Mouse (Mus musculus) intestine, embryonic 15.5 days (tissue): ENCODE measurements around the gene Fhl2. TPM values are rescaled to one million over a fixed set of nuclear protein-coding genes. Genes with fewer than 3 reads are reported as not detected.

ENCODE experiments used
- ATAC-seq: fragments of 200-750 bp; cut with Nextera tagmentation; 2 replicates; pipeline ENCODE4 v1.8.0; 2017; ENCODE audit warnings: moderate TSS enrichment, moderate library complexity
- H3K27ac ChIP-seq: fragments of 300-500 bp; sonication (generic); 2 replicates; pipeline ENCODE4 v1.5.1; 2015; ENCODE audit warnings: mild to moderate bottlenecking, inconsistent platforms
- H3K27me3 ChIP-seq: fragments of 300-500 bp; sonication (generic); replicated peaks from 2 replicates; pipeline ENCODE4 v1.6.1; 2015; ENCODE audit warnings: inconsistent platforms
- H3K36me3 ChIP-seq: fragments of 300-500 bp; sonication (generic); 2 replicates; pipeline ENCODE4 v1.6.1; 2015; ENCODE audit warnings: inconsistent platforms
- H3K4me1 ChIP-seq: fragments of 300-500 bp; sonication (generic); replicated peaks from 2 replicates; pipeline ENCODE4 v1.6.1; 2015; ENCODE audit warnings: inconsistent platforms
- H3K4me2 ChIP-seq: fragments of 300-500 bp; sonication (generic); replicated peaks from 2 replicates; pipeline ENCODE4 v1.6.1; 2015; ENCODE audit warnings: mild to moderate bottlenecking, inconsistent platforms
- H3K4me3 ChIP-seq: fragments of 300-500 bp; sonication (generic); replicated peaks from 2 replicates; pipeline ENCODE4 v1.5.1; 2015; ENCODE audit warnings: inconsistent platforms
- H3K9ac ChIP-seq: fragments of 300-500 bp; sonication (generic); 2 replicates; pipeline ENCODE4 v1.6.1; 2015; ENCODE audit warnings: inconsistent platforms
- H3K9me3 ChIP-seq: fragments of 300-500 bp; sonication (generic); 2 replicates; pipeline ENCODE4 v1.6.1; 2016; ENCODE audit warnings: inconsistent platforms
- WGBS: fragments of 180-500 bp; shearing (Covaris S2); methylation state at CpG from one replicate; pipeline ENCODE4 v1.1.7; 2015; 5-methylcytosine and 5-hydroxymethylcytosine counted together
- polyA plus RNA-seq: library from polyadenylated mRNA; unstranded; fragments of >200 nt; fragmentation: Nextera tagmentation; extraction: Ambion mirVana; gene quantifications from 2 replicates; pipeline ENCODE4 v1.2.1, GENCODE M21; 2015

The Fhl2 gene
- polyA plus RNA-seq, 1 experiment from 2014 or later: 58.0 TPM

- WGBS: 80% methylated on average over 4 of the region's 4 CpGs
- H3K9me3 ChIP-seq: no peaks in the 10 kb centered on the region
- no peak overlapping the region for H3K4me2 ChIP-seq
- no peak for ATAC-seq
- peaks cover 33% of the 10 kb centered on the region; the same call in 1 of the 2 replicates for H3K36me3 ChIP-seq
- H3K27me3 ChIP-seq: no peaks in the 10 kb centered on the region
- no peak overlapping the region for H3K27ac ChIP-seq
- no peaks in the 10 kb centered on the region for H3K4me1 ChIP-seq
- no peak overlapping the region for H3K9ac ChIP-seq
- no peak overlapping the region for H3K4me3 ChIP-seq
Observed at GRCm38 (mm10) chr1:43124726-43125125, 72.1 kb downstream of the Fhl2 start.

DNA sequence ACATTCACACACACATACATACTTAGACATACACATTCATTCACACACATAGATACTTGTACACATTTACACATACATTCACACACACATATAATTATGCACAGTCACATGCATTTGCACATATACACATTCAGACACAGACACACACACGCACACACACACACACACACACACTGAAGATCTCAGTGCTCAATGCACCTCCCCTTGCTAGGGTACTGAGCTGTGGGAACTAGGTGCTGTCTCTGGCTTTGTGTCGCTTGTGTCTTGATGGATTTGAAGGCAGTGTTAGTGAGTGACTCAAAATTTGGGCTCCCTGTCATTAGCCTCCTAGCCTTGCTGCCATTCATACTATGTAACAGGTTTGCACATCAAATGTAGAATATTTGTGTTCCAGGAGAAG lies 74.2 kb downstream of the Fhl2 start:
- no peaks in the 10 kb centered on the region for H3K9me3 ChIP-seq
- ATAC-seq: no peak
- H3K9ac ChIP-seq: no peak overlapping the region
- no peak overlapping the region for H3K27ac ChIP-seq
- H3K4me3 ChIP-seq: no peak overlapping the region
- H3K27me3 ChIP-seq: no peaks in the 10 kb centered on the region
- no peak overlapping the region for H3K4me2 ChIP-seq
- no peaks in the 10 kb centered on the region for H3K4me1 ChIP-seq
- H3K36me3 ChIP-seq: peaks cover 28% of the 10 kb centered on the region
- 93% methylated on average over 2 of the region's 2 CpGs for WGBS

GRCm38 (mm10) chr1:43120950-43121349 lies 75.8 kb downstream of the Fhl2 start:
- Histone ChIP-seq H3K27me3 (no peaks in the 10 kb centered on the region), H3K27ac (no peak overlapping the region), H3K4me3 (no peak overlapping the region), H3K4me2 (no peak overlapping the region), H3K9me3 (no peaks in the 10 kb centered on the region), H3K4me1 (no peaks in the 10 kb centered on the region), H3K9ac (no peak overlapping the region), H3K36me3 (peaks cover 28% of the 10 kb centered on the region)
- 94% methylated on average over 5 of the region's 5 CpGs for WGBS
- ATAC-seq: no peak

DNA sequence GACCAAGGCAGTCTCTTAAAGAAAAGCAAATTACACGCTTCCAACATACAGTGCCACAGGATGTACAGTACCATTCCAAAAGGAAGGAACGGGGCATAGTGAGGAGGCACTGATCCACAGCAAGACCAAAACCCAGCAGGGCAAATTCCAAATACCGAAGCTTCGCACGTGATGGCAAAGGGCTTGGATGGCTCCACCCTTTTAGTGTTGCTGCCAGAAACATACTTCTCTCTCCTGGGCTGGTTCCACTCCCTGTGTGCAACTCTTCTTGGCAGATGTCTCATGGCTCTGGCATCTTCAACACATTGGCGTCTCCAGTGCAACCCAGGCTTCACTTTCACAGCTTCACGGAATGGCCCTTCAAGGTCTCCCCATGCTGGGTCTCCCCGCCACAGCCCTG lies 79.3 kb downstream of the Fhl2 start:
- Histone ChIP-seq H3K27me3 (no peaks in the 10 kb centered on the region), H3K27ac (no peak overlapping the region), H3K4me2 (no peak overlapping the region), H3K4me3 (no peak overlapping the region), H3K9ac (no peak overlapping the region), H3K4me1 (no peaks in the 10 kb centered on the region), H3K36me3 (peaks cover 29% of the 10 kb centered on the region), H3K9me3 (no peaks in the 10 kb centered on the region)
- WGBS: 97% methylated on average over 8 of the region's 8 CpGs
- ATAC-seq: no peak

- H3K27me3 ChIP-seq: no peaks in the 10 kb centered on the region
- H3K27ac ChIP-seq: no peak overlapping the region
- H3K4me3 ChIP-seq: no peak overlapping the region
- no peak for ATAC-seq
- no peaks in the 10 kb centered on the region for H3K4me1 ChIP-seq
- peaks cover 19% of the 10 kb centered on the region for H3K36me3 ChIP-seq
- WGBS: 73% methylated on average over 2 of the region's 2 CpGs
- no peaks in the 10 kb centered on the region for H3K9me3 ChIP-seq
- no peak overlapping the region for H3K4me2 ChIP-seq
- no peak overlapping the region for H3K9ac ChIP-seq
Observed at GRCm38 (mm10) chr1:43112882-43113281, 83.9 kb downstream of the Fhl2 start.

GRCm38 (mm10) chr1:43110556-43110955 lies 86.2 kb downstream of the Fhl2 start:
- peaks cover 19% of the 10 kb centered on the region for H3K36me3 ChIP-seq
- 63% methylated on average over 4 of the region's 4 CpGs for WGBS
- ATAC-seq: no peak

GRCm38 (mm10) chr1:43108729-43109128 lies 88.1 kb downstream of the Fhl2 start:
- WGBS: 86% methylated on average over 2 of the region's 2 CpGs
- Histone ChIP-seq H3K27me3 (no peaks in the 10 kb centered on the region), H3K9ac (no peak overlapping the region), H3K36me3 (peaks cover 11% of the 10 kb centered on the region), H3K27ac (no peak overlapping the region), H3K4me1 (no peaks in the 10 kb centered on the region), H3K9me3 (no peaks in the 10 kb centered on the region), H3K4me2 (no peak overlapping the region), H3K4me3 (no peak overlapping the region)
- no peak for ATAC-seq

More at GRCm38 (mm10) chr1:43110556-43110955, 86.2 kb downstream of the Fhl2 start:
- H3K27me3 ChIP-seq: no peaks in the 10 kb centered on the region
- no peak overlapping the region for H3K27ac ChIP-seq
- H3K4me3 ChIP-seq: no peak overlapping the region
- no peak overlapping the region for H3K9ac ChIP-seq
- H3K4me1 ChIP-seq: no peaks in the 10 kb centered on the region
- no peak overlapping the region for H3K4me2 ChIP-seq
- no peaks in the 10 kb centered on the region for H3K9me3 ChIP-seq

- H3K27ac ChIP-seq: peak within 1 kb of the TSS; percentile 100
- H3K9ac ChIP-seq: peak within 1 kb of the TSS; percentile 92
- peak within 1 kb of the TSS; percentile 75 for H3K4me3 ChIP-seq
- peak within 1 kb of the TSS; percentile 71 for H3K4me2 ChIP-seq
- H3K4me1 ChIP-seq: peaks cover 3% of the 10 kb centered on the region; the same call in 1 of the 2 replicates
- WGBS: 1% methylated on average over 57 of the region's 57 CpGs
- H3K9me3 ChIP-seq: no peaks in the 10 kb centered on the region
- no peaks in the 10 kb centered on the region for H3K27me3 ChIP-seq
- ATAC-seq: peak; percentile 99
- H3K36me3 ChIP-seq: no peaks in the 10 kb centered on the region
Observed at GRCm38 (mm10) chr1:43098031-43098984, 98.5 kb downstream of the Fhl2 start, which contains the start of the genes Tgfbrap1 and AI597479. Tgfbrap1 (minus strand) TSS chr1:43098637. AI597479 (plus strand) TSS chr1:43098710.

DNA sequence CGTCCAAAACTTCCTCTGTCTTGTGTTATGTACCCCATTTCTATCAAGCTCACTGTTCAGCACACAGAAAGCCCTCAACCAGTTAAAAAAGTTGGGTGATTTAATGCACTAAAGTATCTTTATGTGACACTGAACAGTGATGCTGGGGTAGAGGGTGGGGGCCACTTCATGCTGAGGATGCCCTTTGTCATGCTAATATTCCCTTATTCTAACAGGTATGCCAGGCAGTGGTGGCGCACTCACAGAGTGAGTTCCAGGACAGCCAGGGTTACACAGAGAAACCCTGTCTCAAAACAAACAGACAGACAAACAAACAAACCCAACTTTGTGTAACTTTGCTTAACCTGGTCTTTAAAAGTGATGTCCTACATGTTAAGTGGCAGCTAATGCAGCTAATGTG lies 102.6 kb downstream of the Fhl2 start:
- Histone ChIP-seq H3K27me3 (no peaks in the 10 kb centered on the region), H3K4me2 (no peak overlapping the region), H3K4me1 (peaks cover 3% of the 10 kb centered on the region; the same call in 1 of the 2 replicates), H3K36me3 (no peaks in the 10 kb centered on the region), H3K4me3 (no peak overlapping the region), H3K9ac (no peak overlapping the region), H3K9me3 (no peaks in the 10 kb centered on the region), H3K27ac (no peak overlapping the region)
- no peak for ATAC-seq
- 92% methylated on average over 2 of the region's 2 CpGs for WGBS

GRCm38 (mm10) chr1:43092056-43093015 lies 104.4 kb downstream of the Fhl2 start:
- peak overlapping the region; percentile 79 for H3K27ac ChIP-seq
- H3K27me3 ChIP-seq: no peaks in the 10 kb centered on the region
- H3K9ac ChIP-seq: peak overlapping the region; percentile 93
- peak overlapping the region; percentile 78 for H3K4me3 ChIP-seq
- peaks cover 3% of the 10 kb centered on the region; the same call in 1 of the 2 replicates for H3K4me1 ChIP-seq
- H3K4me2 ChIP-seq: peak overlapping the region; percentile 65
- no peaks in the 10 kb centered on the region for H3K36me3 ChIP-seq
- WGBS: under 1% methylated on average over 98 of the region's 102 CpGs
- ATAC-seq: peak; percentile 95
- H3K9me3 ChIP-seq: no peaks in the 10 kb centered on the region

DNA sequence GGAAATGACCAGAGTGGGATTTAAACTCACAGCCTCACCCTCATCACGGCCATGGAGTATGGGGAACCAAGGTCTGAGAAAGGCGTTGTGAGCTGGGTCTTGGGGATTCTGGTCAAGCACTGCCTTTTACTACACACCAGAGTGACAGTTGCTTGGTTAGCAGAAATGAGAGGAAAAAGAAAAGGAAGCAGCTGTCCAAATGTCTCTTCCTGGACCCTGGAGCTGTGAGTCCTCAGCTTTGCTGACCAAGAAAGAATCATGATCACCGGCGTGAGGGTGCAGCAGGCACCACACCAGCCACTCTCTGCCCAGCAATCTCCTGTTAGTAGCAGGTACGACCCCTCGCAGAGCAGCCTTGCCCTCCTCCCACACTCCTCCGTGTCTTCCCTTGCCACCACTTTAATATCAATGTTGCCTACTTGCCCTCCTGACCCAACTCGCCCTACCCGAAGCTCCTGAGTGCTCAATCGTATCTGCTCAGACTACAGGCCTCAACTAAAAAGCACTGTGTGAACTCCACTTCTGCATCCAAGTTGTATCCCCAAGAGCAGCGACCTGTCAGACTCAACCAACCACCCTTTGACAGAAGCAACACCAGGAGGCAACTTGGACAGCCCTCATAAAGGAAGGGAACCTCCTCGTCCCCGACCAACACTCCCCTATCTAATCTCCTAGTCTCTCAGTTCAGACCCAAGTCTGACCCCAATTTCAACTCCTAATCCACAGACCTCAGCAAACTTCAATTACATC lies 105.3 kb downstream of the Fhl2 start:
- H3K36me3 ChIP-seq: no peaks in the 10 kb centered on the region
- 42% methylated on average over 13 of the region's 13 CpGs for WGBS
- H3K9ac ChIP-seq: peak overlapping the region; percentile 93
- peak overlapping the region; percentile 78 for H3K4me3 ChIP-seq
- no peak overlapping the region for H3K27ac ChIP-seq
- H3K4me1 ChIP-seq: peaks cover 3% of the 10 kb centered on the region; the same call in 1 of the 2 replicates
- peak overlapping the region; percentile 65 for H3K4me2 ChIP-seq
- no peaks in the 10 kb centered on the region for H3K27me3 ChIP-seq
- peak; percentile 20 for ATAC-seq
- no peaks in the 10 kb centered on the region for H3K9me3 ChIP-seq
